Mouse (Mus musculus) telencephalon, adult 2 months (tissue): ENCODE measurements around the gene Wdr74.

Source experiments
- DNase-seq: peaks from one replicate; pipeline ENCODE4 v3.0.0-alpha.2; 2011; ENCODE audit warnings: low read depth, low spot score

The Wdr74 gene

GRCm38 (mm10) chr19:8735389-8736159, at the start of gene Wdr74:
TSS of gene Wdr74 (plus strand) at chr19:8735827.
- DNase-seq, result peak; percentile 88

GRCm38 (mm10) chr19:8691871-8692539, 43.6 kb upstream of the Wdr74 start:
- peak; percentile 58 for DNase-seq

GRCm38 (mm10) chr19:8692740-8693139, 42.9 kb upstream of the Wdr74 start:
- no peak for DNase-seq

GRCm38 (mm10) chr19:8695330-8695729, 40.3 kb upstream of the Wdr74 start:
- no peak for DNase-seq

- DNase-seq, result no peak
Measured at GRCm38 (mm10) chr19:8699652-8700051, 36.0 kb upstream of the Wdr74 start.

GRCm38 (mm10) chr19:8702458-8702857, 33.2 kb upstream of the Wdr74 start:
- DNase-seq, result no peak

- no peak for DNase-seq
Measured at GRCm38 (mm10) chr19:8703571-8703970, 32.1 kb upstream of the Wdr74 start.

GRCm38 (mm10) chr19:8705026-8705708, 30.5 kb upstream of the Wdr74 start:
- no peak for DNase-seq

- no peak for DNase-seq
Measured at GRCm38 (mm10) chr19:8706132-8706667, 29.4 kb upstream of the Wdr74 start.

GRCm38 (mm10) chr19:8706930-8707329, 28.7 kb upstream of the Wdr74 start:
- DNase-seq, result no peak

GRCm38 (mm10) chr19:8708954-8709353, 26.7 kb upstream of the Wdr74 start:
- no peak for DNase-seq

- DNase-seq, result no peak
Measured at GRCm38 (mm10) chr19:8710057-8710456, 25.6 kb upstream of the Wdr74 start.

GRCm38 (mm10) chr19:8711506-8711905, 24.1 kb upstream of the Wdr74 start:
- no peak for DNase-seq

GRCm38 (mm10) chr19:8711949-8712869, 23.4 kb upstream of the Wdr74 start:
- no peak for DNase-seq

GRCm38 (mm10) chr19:8712870-8713305, 22.7 kb upstream of the Wdr74 start:
- no peak for DNase-seq

- peak; percentile 79 for DNase-seq
Measured at GRCm38 (mm10) chr19:8713306-8713996, 22.2 kb upstream of the Wdr74 start.

GRCm38 (mm10) chr19:8713997-8714652, 21.5 kb upstream of the Wdr74 start:
- no peak for DNase-seq

- DNase-seq, result no peak
Measured at GRCm38 (mm10) chr19:8714653-8715481, 20.8 kb upstream of the Wdr74 start.
